Mouse (Mus musculus) right cerebral cortex, postnatal 14 days (tissue): Measurements from ENCODE around the gene Tyrobp.

Experiments
- DNase-seq: peaks from one replicate; pipeline ENCODE4 v3.0.0; 2022

Tyrobp gene

GRCm38 (mm10) chr7:30413596-30413995 is at the start of gene Tyrobp:
Gene Tyrobp (plus strand): TSS chr7:30413760.
- no peak for DNase-seq

GRCm38 (mm10) chr7:30367466-30367865 is 46.1 kb upstream of the Tyrobp start:
- DNase-seq = no peak

GRCm38 (mm10) chr7:30373501-30373962 is 40.0 kb upstream of the Tyrobp start:
- peak; percentile 90 for DNase-seq

GRCm38 (mm10) chr7:30380061-30380460 is 33.5 kb upstream of the Tyrobp start:
- DNase-seq = no peak

DNA sequence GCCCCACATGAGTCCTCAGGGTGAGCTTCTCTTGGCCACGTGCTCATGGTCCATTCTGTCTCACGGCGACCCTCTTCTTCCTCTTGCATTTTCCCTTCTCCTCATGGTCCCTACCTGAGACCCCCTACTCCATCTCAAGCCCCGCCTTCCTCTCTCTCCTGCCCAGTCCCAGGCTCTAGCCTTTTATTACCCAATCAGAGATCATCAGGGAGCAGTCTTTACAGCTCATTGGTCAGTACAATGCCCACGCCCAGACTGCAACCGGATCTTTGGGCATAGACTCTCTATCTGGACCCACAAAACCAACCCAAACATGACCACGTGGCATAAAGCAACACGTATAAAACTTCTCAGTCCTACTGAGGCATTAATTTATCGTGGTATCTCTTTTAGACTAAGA is 29.5 kb upstream of the Tyrobp start:
- no peak for DNase-seq

DNA sequence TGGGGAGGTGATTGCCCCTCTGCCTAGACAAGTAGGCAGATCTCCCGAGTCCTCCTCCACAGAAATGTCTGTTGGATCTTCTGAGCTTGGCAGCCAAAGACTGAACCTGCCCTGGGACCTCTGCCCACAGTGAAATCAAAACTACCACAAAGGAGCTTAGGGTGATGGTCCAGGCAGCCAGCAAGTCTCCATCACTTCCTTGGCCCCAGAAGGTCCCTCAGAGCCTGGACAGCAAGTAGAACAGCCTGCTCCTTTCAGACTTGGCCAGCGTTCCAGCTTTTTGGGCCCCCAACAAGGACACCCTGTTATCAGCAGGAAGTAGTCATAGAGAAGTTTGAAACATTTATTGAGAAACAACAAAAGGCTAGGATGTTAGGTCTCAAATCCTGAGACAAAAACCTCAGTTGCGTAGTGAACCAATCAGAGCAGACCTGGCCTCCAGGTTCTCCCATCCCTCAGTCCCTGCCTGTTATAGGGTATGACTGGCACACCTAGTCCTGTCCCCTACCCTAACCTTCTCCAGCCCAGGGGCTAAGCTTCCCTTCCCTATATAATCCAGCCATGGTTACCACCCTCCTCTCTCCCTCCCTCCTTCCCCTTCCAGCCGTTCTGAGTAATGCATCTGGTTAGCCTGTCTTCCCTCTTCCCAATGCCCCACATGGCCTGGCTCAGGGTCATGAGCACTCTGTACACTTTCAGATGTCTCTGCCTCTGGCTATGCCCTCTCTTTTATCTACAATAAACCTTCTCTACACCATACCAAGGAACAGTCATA is 20.6 kb upstream of the Tyrobp start:
- DNase-seq = no peak

DNA sequence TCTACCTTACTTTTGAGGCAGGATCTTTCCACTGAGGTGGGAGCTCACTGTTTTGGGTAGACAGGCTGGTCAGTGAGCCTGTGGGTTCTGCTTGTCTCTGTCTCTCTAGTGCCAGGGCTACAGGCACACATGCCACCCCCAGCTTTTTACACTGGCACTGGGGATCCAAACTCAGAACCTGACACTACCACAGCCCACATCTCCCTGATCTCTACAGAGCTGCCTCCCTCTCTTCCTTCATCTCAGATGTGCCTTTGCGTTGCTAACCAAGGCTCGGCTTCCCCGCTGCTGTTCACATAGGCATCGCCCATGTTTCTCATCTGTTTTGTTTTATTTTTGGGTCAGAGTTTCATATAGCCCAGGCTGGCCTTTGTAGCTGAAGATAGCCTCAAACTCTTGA is 19.9 kb upstream of the Tyrobp start:
- no peak for DNase-seq

- peak; percentile 17 for DNase-seq
Observed at GRCm38 (mm10) chr7:30394379-30394778, 19.2 kb upstream of the Tyrobp start.

DNA sequence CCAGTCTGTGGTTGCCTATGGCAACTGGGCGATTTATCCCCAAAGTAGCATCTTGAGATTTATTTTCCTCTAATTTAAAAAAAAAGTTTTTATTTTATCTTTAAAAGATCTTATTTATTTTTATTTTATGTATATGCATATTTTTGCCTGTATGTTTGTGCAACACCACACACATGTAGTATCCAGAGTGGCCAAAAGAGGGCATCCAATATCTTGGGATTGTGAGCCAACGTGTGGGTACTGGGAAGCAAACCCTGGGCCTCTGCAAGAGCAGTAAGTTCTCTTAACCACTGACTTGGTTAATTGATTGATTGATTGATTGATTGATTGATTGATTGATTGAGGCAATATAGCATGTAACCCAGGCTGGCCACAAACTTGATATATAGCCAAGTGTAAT is 18.7 kb upstream of the Tyrobp start:
- DNase-seq = no peak

DNA sequence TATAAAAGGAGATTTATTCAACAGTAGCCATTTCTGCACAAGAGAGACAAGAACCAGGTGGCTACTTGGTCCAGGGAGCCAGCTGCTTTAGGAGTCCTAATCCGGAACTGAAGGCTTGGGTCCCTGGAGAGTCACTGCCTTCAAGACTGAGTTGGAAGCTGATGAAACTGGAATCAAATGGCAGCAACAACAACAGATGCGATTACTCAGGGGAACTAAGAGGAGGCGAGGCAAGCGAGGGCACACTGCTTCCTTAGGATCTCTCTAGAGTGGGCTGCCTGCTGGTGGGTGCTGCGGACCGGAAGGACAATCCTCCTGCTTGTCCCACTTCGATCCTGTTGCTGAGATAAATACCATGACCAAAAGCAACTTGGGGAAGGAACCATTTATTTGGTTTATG is 13.9 kb upstream of the Tyrobp start:
- no peak for DNase-seq

DNA sequence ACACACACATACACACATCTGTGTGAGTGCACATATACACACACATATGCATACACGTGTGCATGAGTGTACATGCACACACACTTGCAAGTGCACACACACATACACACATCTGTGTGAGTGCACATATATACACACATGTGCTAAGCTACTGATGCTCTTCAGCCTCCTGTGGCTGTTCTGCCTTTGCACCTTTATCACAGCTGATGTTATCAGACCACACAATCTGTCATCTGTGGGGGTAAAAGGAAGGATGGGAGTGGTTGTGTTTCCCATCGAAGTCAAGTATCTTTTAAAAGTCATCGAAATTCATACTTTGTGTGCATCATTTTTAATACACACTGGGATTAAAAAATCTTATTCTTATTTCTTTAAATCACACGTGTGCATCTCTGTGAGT is 11.2 kb upstream of the Tyrobp start:
- DNase-seq = no peak

GRCm38 (mm10) chr7:30408639-30409038 is 4.9 kb upstream of the Tyrobp start:
- DNase-seq = no peak

DNA sequence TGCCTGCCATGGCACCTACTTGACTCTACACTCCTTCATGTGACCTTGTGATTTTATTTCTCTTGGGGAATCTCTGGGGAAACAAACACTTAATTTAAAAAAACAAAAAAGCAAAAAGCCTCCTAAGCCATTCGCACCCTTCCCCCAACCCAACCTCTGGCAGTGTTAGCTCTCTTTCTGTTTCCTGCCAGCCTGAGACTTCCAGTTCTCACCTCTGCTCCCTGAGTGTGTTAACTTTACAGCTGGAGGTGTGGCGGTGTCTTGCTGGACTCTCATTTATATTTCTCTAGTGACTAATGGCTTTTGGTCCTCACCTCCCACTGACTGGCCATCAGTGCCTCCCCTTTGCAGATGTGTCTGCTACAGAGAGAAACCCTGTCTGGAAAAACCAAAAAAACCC is 3.8 kb upstream of the Tyrobp start:
- DNase-seq = no peak

GRCm38 (mm10) chr7:30411023-30411422 is 2.5 kb upstream of the Tyrobp start:
- DNase-seq = no peak

DNA sequence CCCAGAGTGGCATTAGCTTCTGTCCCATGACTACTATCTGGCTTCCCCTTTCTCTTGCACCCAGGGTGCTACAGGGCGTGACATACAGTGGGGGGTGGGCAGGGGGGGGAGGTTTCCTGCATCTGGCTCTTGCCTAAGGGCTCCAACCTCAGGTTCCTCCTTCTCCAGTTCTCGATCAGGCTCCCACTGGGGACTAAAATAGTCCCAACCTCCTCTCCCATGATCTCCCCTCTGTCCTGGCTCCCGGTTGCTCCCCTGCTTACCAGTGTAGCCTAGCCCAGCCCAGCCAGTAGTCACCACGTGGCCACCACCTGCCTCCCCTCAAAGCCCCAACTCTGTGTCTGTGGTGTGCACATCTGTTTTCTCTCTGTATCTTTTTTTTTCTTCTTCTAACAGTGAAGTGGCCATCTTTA is 819 bp upstream of the Tyrobp start:
- DNase-seq = no peak

GRCm38 (mm10) chr7:30417856-30418255 is 4.3 kb downstream of the Tyrobp start:
- no peak for DNase-seq

GRCm38 (mm10) chr7:30419561-30420499 is 6.3 kb downstream of the Tyrobp start, which contains the start of gene Hcst:
Gene Hcst (minus strand): TSS chr7:30419854.
- no peak for DNase-seq

GRCm38 (mm10) chr7:30420673-30421072 is 7.1 kb downstream of the Tyrobp start:
- DNase-seq = no peak

DNA sequence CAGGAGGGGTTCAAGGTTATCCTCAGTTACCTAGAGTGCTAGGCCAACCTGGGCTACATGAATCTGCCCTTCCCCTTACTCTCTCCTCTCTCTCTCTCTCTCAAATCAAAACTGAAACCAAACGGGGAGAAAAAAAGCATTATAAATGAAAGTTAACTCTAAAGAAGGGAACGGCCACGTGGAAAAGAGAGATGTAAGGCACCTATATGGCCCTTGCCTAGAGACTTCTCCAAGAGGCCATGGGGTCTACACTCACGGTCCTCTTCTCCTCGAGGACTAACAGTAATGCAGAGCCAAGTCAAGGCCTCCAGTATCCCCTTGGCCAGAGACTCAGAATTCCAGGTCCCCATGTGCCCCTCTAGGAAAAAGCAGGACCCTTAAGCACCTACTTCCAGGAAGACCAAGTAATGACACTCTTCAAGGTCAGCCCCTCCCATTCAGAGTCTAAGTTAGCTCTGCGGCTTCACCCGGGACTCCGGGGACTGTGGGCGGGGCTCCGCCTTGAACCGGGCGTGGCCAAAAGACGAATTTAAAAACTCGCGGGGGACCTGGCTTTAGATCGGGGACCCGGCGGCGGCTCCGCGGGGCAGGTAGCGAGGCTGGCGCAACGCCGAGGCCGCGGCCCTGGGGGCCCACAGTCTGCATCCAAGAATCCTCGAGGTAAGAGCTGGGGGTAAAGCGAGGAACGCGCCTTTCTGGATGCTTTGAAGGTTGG is 7.8 kb downstream of the Tyrobp start, which contains the start of gene Nfkbid:
TSS of gene Nfkbid (plus strand) at position 558 of the 715 bp plus-strand sequence.
- peak; percentile 54 for DNase-seq

DNA sequence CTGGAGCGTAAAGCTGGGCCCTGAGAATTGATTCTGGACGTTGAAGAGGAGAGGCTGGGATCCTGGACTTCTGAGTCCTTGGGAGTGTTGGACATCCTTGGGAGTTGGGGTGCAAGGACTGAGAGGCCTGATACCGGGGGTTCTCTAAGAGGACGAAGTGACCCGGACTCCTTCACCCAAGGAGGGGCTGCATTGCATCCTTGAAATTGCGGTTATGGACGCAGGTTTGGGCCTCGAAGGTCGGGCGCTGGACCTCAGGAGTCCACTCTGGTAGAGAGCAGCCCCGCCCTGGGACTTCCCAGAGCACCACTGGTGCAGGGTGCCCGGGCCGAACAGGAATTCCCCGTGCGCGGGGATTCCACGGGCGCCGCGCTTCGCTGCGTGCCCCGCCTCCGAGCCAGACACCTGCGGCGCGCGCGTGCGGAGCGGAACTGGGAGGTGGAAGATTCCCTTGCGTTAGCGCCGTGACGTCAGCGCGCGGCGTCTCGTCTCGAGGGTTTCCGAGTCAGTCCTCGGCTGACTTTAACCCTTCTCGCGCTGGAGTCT is 8.4 kb downstream of the Tyrobp start:
- peak; percentile 98 for DNase-seq

GRCm38 (mm10) chr7:30422560-30422959 is 9.0 kb downstream of the Tyrobp start:
- DNase-seq = no peak

DNA sequence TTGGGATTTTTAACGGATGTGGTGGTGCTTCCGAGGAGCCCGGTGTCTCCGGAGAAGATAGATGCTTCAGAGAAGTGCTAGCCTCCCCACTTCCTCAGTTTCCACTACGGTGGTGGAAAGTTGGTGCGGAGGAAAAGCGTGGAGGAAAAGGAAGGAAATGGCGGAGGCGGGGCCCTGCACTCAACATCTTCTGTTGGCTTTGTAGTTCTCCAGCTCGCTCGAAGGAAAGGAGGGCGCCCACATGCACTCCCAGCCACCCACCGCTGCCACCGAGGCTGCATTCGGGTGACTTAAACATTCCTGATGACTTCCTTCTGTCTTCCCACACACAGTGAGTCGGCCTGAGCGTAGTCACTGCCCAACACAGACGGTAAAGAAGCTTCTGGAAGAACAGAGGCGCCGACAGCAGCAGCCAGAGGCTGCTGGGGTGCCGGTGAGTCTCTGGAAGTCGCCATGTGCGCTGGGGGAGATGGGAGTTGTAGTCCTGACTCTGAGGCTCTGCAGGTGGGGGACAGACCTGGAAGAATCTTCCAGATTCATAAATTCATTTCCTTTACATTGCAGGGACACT is 9.6 kb downstream of the Tyrobp start:
- DNase-seq = no peak
